Mouse (Mus musculus) layer of hippocampus, postnatal 36 days (tissue): ENCODE data around the gene Cd8a. TPM values are rescaled to one million over a fixed set of nuclear protein-coding genes. Genes with fewer than 3 reads are reported as not detected.

Experiments
- DNase-seq, 2 experiments: peaks; one replicate each; pipeline ENCODE4 v3.0.0; 2022
- total RNA-seq, 2 experiments: library from RNA; stranded (reverse); gene quantifications; 2 replicates each; pipeline ENCODE4 v1.2.3; 2021

Gene Cd8a
- total RNA-seq, 2 experiments from 2014 or later: not detected

DNA sequence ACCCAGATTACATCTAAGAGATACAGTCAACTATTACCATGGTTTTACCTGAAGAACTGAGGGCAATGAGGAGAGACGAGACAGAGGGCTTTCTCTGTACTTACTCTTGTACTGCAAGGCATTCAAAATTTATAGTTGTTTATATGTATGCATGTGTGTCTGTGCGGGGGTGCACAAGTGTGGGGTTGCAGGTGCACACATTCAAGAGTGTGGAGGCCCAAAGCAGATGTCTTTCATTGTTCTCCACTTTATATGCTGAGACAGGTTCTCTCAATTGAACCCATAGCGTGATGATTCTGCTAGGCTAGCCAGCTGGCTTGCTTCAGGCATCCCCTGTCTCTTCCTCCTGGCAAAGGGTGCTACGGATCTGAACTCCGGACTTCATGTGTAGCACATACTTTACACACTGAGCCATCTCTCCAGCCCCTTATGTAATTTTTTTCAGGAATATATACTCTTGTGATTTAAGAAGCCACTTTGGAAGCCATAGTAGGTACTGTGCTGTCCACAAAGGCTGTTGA lies 2.1 kb upstream of the Cd8a start:
- no peak for DNase-seq

DNA sequence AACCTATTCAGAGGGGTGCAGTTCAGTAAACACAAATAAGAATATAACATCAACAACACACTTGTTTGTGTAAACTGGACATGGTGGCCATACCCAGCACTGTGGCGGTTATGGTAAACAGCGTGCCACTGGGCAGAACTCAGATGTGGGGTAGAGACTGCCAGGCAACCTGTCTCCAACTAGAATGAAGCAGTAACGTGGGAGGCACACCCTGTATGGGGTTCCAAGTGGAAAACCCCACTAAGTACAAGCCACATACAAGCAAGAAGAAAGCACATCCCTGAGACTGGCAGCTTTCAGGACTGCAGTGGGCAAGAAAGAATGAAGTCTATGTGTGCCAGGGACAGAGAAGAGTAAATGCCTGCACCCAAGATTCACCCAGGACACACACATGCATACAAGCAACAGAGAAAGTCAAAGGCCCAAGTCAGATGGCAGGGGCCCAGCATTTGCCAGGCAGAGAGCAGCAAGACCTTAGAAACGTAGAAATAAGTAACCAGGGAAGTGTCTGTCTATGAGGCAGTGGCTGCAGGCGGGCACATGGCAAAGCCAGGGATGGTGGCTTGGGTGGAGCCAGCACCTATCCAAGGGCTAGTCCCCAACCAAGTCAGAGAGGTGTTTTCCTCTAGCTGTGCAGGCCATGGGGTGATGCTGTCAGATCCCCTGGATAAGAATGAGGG lies 1.0 kb upstream of the Cd8a start:
- no peak for DNase-seq

DNA sequence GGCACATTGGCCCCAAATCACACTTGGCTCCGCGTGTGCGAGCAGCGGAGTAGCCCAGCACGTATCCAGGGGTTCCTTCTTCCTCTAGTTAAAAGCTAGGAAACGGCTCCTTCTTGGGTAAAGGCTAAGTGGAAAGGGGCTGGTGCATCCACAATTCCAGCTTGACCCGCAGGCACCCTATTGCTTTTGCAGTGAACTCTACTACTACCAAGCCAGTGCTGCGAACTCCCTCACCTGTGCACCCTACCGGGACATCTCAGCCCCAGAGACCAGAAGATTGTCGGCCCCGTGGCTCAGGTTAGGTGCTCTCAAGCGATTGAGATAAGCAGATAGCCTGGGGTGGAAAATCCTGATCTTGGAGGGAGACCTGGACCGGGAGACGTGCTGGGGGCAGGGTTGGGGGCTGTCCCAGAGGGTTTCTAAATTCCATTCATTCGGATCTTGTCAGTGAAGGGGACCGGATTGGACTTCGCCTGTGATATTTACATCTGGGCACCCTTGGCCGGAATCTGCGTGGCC lies 1.1 kb downstream of the Cd8a start:
- no peak for DNase-seq

DNA sequence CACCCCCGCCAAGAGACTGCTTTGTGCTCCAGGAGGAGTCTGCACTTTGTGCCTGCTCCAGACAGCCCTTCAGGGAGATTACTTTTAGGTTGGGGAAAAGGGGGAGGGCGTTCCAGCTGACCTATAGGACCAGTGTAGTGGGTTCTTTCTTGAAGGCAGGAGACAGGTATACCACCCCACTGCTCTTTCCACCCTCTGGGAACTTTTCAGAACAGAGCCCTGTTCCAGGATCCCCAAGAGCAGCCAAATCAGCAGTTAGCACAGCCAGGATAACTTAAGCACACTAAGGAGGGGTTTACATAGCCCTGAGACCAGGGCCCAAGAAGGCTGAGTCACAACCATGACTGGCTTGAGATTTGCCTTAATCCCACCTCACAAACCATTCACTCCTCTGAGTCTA lies 1.7 kb downstream of the Cd8a start:
- DNase-seq: no peak

DNA sequence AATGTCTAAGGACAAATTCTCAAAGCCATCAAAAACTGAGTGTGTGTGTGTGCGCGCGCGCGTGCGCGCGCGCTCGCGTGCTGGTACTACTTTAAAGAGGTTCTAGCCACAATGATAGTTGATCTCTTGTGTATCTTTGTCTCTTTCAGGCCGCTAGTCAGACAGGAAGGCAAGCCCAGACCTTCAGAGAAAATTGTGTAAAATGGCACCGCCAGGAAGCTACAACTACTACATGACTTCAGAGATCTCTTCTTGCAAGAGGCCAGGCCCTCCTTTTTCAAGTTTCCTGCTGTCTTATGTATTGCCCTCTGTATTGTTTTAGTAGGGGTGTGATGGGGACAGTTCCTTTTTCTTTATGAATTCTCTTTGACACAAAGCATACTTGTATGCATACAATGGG lies 3.5 kb downstream of the Cd8a start:
- no peak for DNase-seq

GRCm38 (mm10) chr6:71381654-71382053 lies 8.4 kb downstream of the Cd8a start:
- no peak for DNase-seq

- DNase-seq: no peak
These were observed 17.3 kb downstream of the Cd8a start for GRCm38 (mm10) chr6:71390496-71390895.

DNA sequence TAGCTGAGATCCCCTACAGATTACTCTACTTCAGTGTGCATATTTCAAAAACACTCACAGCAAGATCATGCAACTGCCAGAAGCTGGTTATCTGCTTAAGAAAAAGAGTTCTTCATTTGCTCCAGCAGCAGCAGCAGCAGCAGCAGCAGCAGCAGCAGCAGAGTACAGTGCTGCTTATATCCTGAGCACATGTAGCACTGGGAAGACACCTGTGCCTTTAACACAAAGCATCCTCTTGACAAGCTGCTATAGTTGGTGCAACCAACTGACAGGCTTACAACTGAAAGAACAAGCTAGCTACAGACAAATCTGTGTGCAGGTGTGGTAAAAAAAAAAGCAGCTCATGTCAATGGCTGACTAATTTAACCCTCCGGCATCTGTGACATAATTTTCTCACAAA lies 22.8 kb downstream of the Cd8a start:
- no peak for DNase-seq

- no peak for DNase-seq
These were observed 23.5 kb downstream of the Cd8a start for GRCm38 (mm10) chr6:71396761-71397160.

DNA sequence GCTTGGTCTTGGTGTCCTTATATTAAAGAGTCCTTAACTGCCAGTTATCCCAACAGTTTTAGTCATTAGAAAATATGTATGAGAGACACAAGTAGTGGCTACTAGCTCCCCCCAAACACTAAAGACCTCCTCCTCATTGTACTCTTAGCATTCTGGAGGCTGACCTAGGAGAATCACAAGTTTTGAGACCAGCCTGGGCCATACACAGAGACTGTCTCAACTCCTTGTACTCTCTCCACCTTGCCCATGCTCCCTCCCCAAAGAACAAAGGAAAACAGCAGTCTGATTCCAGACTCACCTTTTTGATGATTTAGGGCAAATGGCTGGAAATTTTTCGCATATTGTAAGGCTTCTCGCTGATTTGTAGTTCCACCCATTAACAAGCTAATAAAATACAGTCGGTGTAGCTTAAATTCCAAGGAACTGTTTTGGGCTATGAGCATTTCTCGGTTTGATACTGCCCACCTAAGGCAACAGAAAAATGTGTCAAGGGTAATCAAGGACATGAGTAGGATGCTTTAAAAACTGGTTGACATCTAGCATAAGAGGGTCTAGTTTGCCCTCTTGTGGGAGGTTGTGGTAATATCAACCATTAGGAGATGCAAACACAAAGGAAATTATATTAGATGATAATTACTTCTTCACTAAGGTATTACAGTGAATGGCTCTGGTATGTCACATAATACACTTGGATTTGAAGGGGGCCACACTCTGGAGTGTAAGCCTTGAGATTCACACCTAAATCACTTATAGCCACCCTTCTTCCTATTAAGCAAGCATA lies 25.8 kb downstream of the Cd8a start:
- DNase-seq: no peak

- DNase-seq: no peak
These were observed 41.4 kb downstream of the Cd8a start for GRCm38 (mm10) chr6:71414624-71415023.

DNA sequence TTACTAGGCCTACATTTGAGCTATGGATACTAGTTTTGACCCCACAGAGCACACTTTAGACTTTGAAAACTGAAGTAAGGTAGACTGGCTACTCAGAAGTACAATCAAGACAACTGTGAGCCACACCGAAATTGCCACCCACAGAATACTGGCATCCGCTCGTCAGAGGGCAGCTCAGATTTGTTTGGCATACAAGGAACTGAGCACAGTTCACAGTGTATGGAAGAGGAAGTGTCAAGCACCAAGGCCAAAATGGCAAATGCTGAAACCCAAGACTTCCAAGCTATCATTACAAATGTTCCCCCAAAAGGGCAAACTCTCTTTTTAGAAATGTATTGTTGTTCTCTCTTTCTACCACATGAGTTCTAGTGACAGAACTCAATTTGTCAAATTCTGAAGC lies 42.2 kb downstream of the Cd8a start:
- no peak for DNase-seq

DNA sequence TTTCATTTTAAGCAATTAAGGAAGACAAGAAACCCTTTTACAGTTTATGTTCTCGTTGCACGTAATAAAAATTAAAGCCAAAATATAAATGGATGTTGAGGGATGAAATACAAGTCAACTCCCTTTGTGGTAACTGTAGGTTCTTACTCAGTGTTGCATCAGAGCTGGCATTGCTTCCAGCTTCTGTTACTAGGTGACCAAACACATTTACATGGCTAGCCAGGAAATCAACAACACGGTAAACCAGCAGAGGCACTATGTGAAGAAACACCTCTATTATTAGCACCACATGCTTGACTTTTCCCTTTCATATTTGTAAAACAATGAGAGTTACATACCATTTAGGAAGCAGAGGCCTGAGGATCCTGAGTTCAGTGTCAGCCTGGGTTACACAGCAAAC lies 45.6 kb downstream of the Cd8a start:
- no peak for DNase-seq

DNA sequence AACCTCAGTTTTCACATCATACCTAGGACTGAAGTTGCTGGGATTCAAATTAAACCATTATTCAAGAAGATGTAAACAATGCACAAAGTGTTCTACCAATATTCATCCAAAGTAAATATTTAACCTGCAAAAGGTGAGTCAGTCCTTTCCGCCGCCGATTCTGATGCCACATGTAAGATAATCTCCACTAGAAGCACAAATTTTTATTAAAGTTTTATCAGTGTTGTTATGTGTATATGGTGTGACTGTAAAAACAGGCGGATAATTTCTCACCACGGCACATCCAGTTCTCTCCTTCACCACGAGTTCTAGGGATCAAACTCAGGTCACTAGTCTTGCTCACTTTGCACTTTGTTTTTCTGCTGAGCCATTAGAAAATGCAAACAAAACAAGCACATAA lies 47.6 kb downstream of the Cd8a start:
- DNase-seq: no peak

- DNase-seq: no peak
These were observed 48.9 kb downstream of the Cd8a start for GRCm38 (mm10) chr6:71422162-71422561.

DNA sequence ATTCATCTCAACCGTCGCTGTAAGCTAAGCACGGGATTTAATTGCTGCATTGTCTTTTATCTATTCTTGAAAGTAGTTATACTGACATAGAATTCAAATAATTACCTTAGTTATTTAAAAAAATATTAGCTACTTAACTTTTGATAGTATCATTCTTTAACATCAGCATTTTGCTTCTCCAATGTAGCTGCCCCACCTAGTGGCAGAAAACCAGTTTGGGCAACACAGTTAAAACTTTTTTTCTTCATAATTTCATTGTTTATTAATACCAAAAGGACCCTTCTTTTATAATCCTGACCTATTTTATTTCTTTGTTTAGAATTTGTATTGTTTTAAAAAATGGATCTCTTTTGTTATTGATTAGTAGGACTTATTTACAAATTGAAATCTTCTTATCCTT lies 49.9 kb downstream of the Cd8a start:
- no peak for DNase-seq

- DNase-seq: no peak
These were observed 52.5 kb downstream of the Cd8a start for GRCm38 (mm10) chr6:71425681-71426080.

GRCm38 (mm10) chr6:71427996-71428725 lies 54.9 kb downstream of the Cd8a start:
- no peak for DNase-seq

Other genes with a start within 250 kb of the Cd8a start
- gene Thnsl2, start 229.0 kb upstream of the Cd8a start, total RNA-seq: 1 to 10 TPM; 3.1 to 3.7 TPM
- gene Fabp1, start 173.6 kb upstream of the Cd8a start, total RNA-seq: not detected
- gene Krcc1, start 101.8 kb upstream of the Cd8a start, total RNA-seq: 10 to 100 TPM; 17.2 to 17.4 TPM
- under 1 TPM; 0.47 to 0.86 TPM for gene Smyd1, start 51.2 kb upstream of the Cd8a start, total RNA-seq
- not detected for gene Cd8b1, start 50.6 kb upstream of the Cd8a start, total RNA-seq
- gene Rmnd5a, start 67.2 kb downstream of the Cd8a start, total RNA-seq: 100 to 1,000 TPM; 100 to 103 TPM
- 10 to 100 TPM; 44.5 to 47.7 TPM for gene Rnf103, start 120.5 kb downstream of the Cd8a start, total RNA-seq
- 10 to 100 TPM; 94.7 to 99.2 TPM for gene Chmp3, start 170.4 kb downstream of the Cd8a start, total RNA-seq